Mouse (Mus musculus) embryonic fibroblast, embryonic 13.5 days (primary cell): Measurements from ENCODE around the gene Ntsr1. TPM values are rescaled to one million over a fixed set of nuclear protein-coding genes. Genes with fewer than 3 reads are reported as not detected.

Experiments
- H3K27ac ChIP-seq: 2 replicates; pipeline ENCODE4 v1.5.1; 2012; ENCODE audit warnings: low read length, control low read depth, inconsistent platforms; ENCODE audit not compliant: insufficient read depth
- H3K4me1 ChIP-seq: 2 replicates; pipeline ENCODE4 v1.6.1; 2011; ENCODE audit warnings: low read length; ENCODE audit not compliant: control insufficient read depth, insufficient read depth
- H3K4me3 ChIP-seq: 2 replicates; pipeline ENCODE4 v1.5.1; 2011; ENCODE audit warnings: mild to moderate bottlenecking, control low read depth, low read length; ENCODE audit not compliant: insufficient read depth
- CTCF ChIP-seq: IDR thresholded peaks from 2 replicates; pipeline ENCODE4 v1.5.1; 2011; ENCODE audit warnings: mild to moderate bottlenecking, control low read depth, low read length, moderate library complexity, borderline replicate concordance; ENCODE audit not compliant: insufficient read depth
- POLR2A ChIP-seq: IDR thresholded peaks from 2 replicates; pipeline ENCODE4 v1.6.1; 2011; ENCODE audit warnings: low read depth, mild to moderate bottlenecking, control low read depth, low read length, moderate library complexity
- polyA plus RNA-seq: library from polyadenylated mRNA; stranded (reverse); fragments of >200 nt; gene quantifications from 2 replicates; pipeline ENCODE4 v1.2.4, GENCODE M21; 2011; ENCODE audit warnings: low read depth; ENCODE audit not compliant: missing spikeins, insufficient read length

The Ntsr1 gene
- polyA plus RNA-seq, 1 experiment = not detected

GRCm38 (mm10) chr2:180501217-180501967 lies 1.6 kb downstream of the Ntsr1 start:
- TF ChIP-seq CTCF (no peak), POLR2A (no peak)
- Histone ChIP-seq H3K27ac (no peak overlapping the region), H3K4me1 (no peaks in the 10 kb centered on the region), H3K4me3 (no peak overlapping the region)

GRCm38 (mm10) chr2:180506281-180506680 lies 6.5 kb downstream of the Ntsr1 start:
- Histone ChIP-seq H3K4me1 (no peaks in the 10 kb centered on the region), H3K27ac (no peak overlapping the region), H3K4me3 (no peak overlapping the region)
- no peak for TF ChIP-seq POLR2A

- Histone ChIP-seq H3K27ac (no peak overlapping the region), H3K4me3 (no peak overlapping the region), H3K4me1 (no peaks in the 10 kb centered on the region)
- TF ChIP-seq POLR2A (no peak), CTCF (no peak)
Measured at GRCm38 (mm10) chr2:180508455-180509115, 8.8 kb downstream of the Ntsr1 start.

GRCm38 (mm10) chr2:180510867-180511266 lies 11.1 kb downstream of the Ntsr1 start:
- Histone ChIP-seq H3K27ac (no peak overlapping the region), H3K4me1 (no peaks in the 10 kb centered on the region), H3K4me3 (no peak overlapping the region)
- TF ChIP-seq POLR2A (no peak), CTCF (no peak)

- TF ChIP-seq POLR2A = no peak
- no peak for TF ChIP-seq CTCF
- no peak overlapping the region for H3K27ac ChIP-seq
- H3K4me1 ChIP-seq = no peaks in the 10 kb centered on the region
- H3K4me3 ChIP-seq = no peak overlapping the region
Measured at GRCm38 (mm10) chr2:180511875-180512661, 12.3 kb downstream of the Ntsr1 start.

GRCm38 (mm10) chr2:180513019-180513418 lies 13.2 kb downstream of the Ntsr1 start:
- TF ChIP-seq CTCF (no peak), POLR2A (no peak)
- Histone ChIP-seq H3K27ac (no peak overlapping the region), H3K4me3 (no peak overlapping the region), H3K4me1 (no peaks in the 10 kb centered on the region)

- Histone ChIP-seq H3K4me1 (no peaks in the 10 kb centered on the region), H3K27ac (no peak overlapping the region), H3K4me3 (no peak overlapping the region)
- TF ChIP-seq POLR2A (no peak), CTCF (no peak)
Measured at GRCm38 (mm10) chr2:180513835-180514234, 14.1 kb downstream of the Ntsr1 start.

GRCm38 (mm10) chr2:180521437-180522221 lies 21.9 kb downstream of the Ntsr1 start:
- Histone ChIP-seq H3K4me3 (no peak overlapping the region), H3K4me1 (no peaks in the 10 kb centered on the region), H3K27ac (no peak overlapping the region)
- TF ChIP-seq CTCF = no peak
- no peak for TF ChIP-seq POLR2A

- no peak overlapping the region for H3K27ac ChIP-seq
- no peaks in the 10 kb centered on the region for H3K4me1 ChIP-seq
- no peak overlapping the region for H3K4me3 ChIP-seq
- TF ChIP-seq CTCF (no peak), POLR2A (no peak)
Measured at GRCm38 (mm10) chr2:180522825-180523224, 23.0 kb downstream of the Ntsr1 start.

- H3K4me3 ChIP-seq = no peak overlapping the region
- no peaks in the 10 kb centered on the region for H3K4me1 ChIP-seq
- TF ChIP-seq CTCF (no peak), POLR2A (no peak)
- H3K27ac ChIP-seq = no peak overlapping the region
Measured at GRCm38 (mm10) chr2:180527447-180527846, 27.7 kb downstream of the Ntsr1 start.
